Mouse (Mus musculus): Measurements from ENCODE around the gene Frmd7.

DNA sequence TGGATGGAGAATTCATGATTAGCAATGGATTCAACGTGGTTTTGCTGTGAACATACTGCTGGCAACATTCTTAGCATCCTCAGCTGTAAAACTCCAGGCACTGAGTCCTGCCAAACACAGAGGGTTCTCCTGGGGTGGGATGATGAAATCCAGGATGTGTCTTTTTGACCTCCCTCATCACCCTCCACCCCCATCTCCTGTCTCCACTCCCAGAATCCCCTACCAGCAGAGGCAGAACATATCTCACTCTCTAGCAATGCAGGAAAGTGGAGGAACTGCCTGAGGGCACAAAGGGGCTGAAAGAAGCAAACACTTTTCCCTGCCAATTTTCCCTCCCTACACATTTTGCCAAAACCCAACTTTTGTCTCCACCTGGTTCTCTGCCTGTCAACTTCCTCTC lies 46.1 kb upstream of the Frmd7 start:
- TF ChIP-seq CTCF (conservative IDR thresholded peaks at IDR 0.05 in 1 of 2, IDR thresholded peaks at IDR 0.05 in 1 of 2; ENCODE audit: low read depth in 2 of 2, low read length in 2 of 2) (no peak), POLR2A (IDR thresholded peaks at IDR 0.05; ENCODE audit: low read depth, low read length) (no peak), PAX5 (IDR thresholded peaks at IDR 0.05; ENCODE audit: low read length) (no peak), MEF2A (IDR thresholded peaks at IDR 0.05; ENCODE audit: borderline replicate concordance, low read depth, low read length) (no peak), JUND (conservative IDR thresholded peaks at IDR 0.05; ENCODE audit: low read depth, low read length) (no peak), ETS1 (conservative IDR thresholded peaks at IDR 0.05; ENCODE audit: low read depth, low read length) (no peak), MAX (IDR thresholded peaks at IDR 0.05; ENCODE audit: low read length) (no peak)
